Mouse (Mus musculus): Measurements from ENCODE around the gene Itgae. TPM values are rescaled to one million over a fixed set of nuclear protein-coding genes. Genes with fewer than 3 reads are reported as not detected.

The Itgae gene
- under 1 TPM in 1 of 2 experiments, not detected in 1; 0.20 TPM for total RNA-seq (2021)
- long read RNA-seq, experiment 1, partial matches to known transcripts = 1 of 1 reads
- long read RNA-seq, experiment 1, other reads (novel, unspliced or antisense) = 0 of 1 reads
- long read RNA-seq, experiment 2 = 0 reads

DNA sequence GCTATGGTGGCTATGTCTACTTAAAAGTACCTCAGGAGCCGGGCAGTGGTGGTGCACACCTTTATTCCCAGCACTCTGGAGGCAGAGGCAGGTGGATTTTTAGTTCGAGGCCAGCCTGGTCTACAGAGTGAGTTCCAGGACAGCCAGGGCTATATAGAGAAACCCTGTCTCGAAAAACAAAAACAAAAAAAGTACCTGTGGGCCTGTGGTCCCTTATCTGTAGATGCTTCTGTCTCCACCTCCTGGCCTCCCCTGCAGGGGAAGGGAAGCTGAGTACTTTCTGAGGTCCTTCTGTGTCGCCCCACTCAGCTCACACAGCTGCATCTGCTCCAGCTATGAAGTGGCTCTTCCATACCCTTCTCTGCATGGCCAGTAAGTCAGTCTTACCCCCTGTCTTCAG lies at the start of gene Itgae:
TSS of gene Itgae (plus strand) at position 301 of the 400 bp plus-strand sequence.
- DNase-seq = no peak
- intact Hi-C loops (cut with DNase I) = no loop called here

DNA sequence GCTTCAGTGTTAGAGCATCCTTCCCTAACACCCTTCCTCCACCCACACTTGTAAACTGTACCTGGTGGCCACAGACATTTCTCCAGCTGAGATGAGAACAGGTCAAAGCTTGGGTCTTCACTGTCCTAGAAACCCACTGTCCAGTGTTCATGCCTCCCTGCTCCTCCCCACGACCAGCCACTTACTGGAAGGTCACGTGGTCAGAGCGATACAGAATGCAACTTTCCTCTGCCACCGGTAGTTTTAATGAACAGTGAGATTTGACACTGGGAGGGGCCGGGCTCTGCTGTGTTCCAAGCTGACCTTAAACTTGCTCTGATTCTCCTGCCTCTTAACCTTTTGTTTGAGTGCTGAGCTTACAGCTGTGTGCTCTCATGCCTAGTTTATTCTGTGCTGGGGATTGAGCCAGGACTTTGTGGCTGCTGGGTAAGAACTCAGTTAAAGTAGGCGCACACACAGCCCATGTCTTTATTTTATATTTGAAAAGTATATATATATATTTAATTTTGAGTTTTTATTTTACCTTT lies 46.1 kb upstream of the Itgae start:
- intact Hi-C loops (cut with DNase I) = loop anchor here (5.0 to 10.0 kb wide), 2 partner anchors 117 to 1331 kb away; no protein-coding TSS in a partner anchor
- DNase-seq = no peak

DNA sequence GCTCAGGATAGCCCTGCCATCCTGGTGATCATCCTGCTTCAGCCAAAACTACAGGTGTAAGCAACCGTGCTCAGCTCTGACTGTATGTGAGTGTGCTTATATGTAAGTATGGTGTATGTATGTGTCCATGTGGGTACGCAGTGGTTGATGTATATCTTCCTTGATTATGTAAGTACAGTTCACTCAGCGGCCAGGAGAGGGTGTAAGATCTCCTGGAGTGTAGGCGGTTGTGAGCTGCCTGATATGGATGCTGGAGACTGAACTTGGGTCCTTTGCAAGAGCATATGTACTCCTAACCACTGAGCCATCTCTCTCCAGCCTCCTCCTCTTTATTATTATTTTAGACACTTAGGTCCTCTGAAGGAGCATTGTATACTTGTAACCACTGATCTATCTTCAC lies 45.6 kb upstream of the Itgae start:
- no peak for DNase-seq
- intact Hi-C loops (cut with DNase I) = loop anchor here (5.0 to 10.0 kb wide), 2 partner anchors 117 to 1330 kb away; no protein-coding TSS in a partner anchor

DNA sequence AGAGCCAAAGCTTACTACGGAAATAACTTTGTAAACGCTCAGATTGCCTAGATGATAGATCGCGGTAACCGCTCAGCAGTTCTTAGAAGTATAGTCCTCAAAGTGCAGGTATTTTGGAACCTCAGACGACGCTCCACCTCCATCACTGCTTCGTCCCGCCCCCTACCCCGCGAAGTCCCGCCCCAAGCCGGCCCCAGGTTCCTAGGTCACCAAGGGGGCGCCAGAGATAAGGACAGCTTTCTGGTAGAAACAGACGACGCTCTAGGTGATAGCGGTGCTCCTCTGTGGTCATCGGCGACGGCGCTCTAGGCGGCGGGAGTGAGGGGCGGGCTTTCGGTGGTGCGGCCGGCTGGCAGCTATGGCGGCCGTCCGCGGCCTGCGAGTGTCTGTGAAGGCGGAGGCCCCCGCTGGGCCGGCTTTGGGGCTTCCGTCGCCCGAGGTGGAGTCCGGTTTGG lies 42.8 kb upstream of the Itgae start, which contains the start of gene Ncbp3:
TSS of gene Ncbp3 (plus strand) at position 242 of the 455 bp plus-strand sequence.
- intact Hi-C loops (cut with DNase I) = loop anchor here (10.0 kb wide), 1 partner anchor 1327 kb away; no protein-coding TSS in a partner anchor
- peak; percentile 95 to 97 for DNase-seq

DNA sequence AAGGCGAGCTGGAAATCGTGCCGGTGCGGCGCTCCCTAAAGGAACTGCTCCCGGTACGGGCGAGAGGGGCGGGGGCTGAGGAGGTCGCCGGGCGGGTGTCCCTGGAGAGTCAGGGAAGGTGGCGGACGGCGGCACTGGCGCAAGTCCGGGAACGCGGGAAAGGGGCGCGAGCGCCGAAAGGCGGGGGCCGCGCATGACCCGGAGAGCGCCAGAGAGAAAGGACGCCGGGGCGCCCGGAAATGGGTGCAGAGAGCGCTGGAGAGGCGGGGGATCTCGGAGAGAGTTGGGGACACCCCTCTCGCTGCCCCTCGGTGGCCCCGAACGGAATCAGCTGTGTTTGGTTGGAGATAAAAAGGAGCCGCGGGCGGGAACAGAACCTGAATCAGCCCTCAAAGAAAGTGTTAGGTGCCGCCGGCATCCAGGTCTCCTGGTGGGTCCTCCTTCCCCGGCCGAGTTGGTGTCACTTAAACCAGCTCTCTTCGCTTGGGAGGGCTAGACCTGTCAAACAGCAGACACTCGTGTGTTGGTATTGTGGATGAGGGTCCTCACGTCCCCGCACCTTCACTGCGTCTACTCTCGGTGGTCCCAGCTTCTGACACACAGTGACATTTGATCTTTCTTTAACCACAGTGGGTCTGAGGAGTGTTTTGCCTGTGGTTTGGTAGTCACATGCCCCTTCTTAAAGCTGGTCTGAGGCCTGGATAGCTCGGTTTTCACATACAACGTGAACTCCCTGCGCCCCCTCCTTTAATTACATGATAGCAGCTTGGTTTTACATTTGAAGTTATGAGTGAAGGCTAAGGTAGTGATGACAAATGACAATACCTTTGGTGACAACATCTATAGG lies 42.1 kb upstream of the Itgae start:
- no peak for DNase-seq

DNA sequence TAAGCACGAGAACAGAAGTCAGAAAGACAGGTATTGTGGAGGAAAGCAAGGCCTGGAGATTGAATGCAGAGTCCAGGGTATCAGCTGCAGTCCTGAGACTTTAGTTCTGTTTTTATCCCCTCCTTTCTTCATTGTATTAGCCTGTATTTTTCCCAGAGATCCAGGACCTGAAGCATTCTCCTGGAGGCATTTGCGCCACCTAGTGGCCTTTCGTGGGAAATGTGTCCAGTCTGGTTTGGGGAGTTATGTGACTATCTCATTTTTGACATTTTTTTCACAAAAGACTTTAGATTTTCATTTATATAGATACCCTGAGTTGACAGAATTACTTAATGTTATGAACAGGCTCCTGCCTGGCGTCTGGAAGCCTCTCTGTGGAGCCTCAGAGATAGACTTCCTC lies 41.0 kb upstream of the Itgae start:
- peak; percentile 75 to 84 for DNase-seq
- intact Hi-C loops (cut with DNase I) = loop anchor here (2.0 to 10.0 kb wide), 2 partner anchors 43 to 1325 kb away; no protein-coding TSS in a partner anchor

More for the DNA sequence above, 42.1 kb upstream of the Itgae start:
- intact Hi-C loops (cut with DNase I) = loop anchor here (2.0 to 10.0 kb wide), 2 partner anchors 41 to 1327 kb away; no protein-coding TSS in a partner anchor

DNA sequence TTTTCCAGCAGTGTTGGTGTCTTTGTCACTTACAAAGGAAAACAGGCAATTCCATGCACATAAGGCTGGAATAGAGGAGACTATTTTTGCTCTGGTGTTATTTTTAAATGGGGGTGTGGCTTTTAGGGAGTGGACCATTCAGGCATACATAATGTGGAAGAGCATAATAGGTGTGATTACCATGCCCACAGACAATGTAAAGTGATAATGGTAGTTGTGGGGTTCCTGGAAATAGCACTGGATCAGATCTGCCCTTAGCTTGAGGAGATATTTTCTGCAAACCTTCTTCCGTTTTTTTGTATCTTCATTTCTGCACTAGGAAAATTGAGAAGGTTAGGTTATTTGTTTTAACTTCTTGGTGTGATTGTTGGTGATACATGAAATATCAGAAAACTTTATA lies 37.6 kb upstream of the Itgae start:
- intact Hi-C loops (cut with DNase I) = no loop called here
- no peak for DNase-seq

DNA sequence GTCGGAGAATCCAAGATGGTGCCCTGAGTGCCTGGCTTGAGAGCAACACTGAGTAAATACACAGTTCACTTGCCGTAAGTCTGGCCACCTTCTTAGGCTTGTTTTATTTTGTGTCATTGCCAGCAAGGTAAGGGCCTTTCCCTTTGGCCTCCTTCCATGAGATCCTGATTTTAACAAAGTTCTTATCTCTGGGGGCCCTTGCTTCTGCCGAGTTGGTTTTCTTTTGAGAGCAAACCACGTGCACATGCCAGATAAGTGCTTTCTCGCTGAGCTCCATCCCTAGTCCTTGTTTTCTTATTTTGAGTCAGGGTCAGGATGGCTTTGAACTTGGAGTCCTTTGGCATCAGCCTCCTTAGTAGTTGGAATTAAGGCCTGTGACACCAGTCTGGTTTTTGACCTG lies 32.7 kb upstream of the Itgae start:
- intact Hi-C loops (cut with DNase I) = no loop called here
- DNase-seq = no peak

DNA sequence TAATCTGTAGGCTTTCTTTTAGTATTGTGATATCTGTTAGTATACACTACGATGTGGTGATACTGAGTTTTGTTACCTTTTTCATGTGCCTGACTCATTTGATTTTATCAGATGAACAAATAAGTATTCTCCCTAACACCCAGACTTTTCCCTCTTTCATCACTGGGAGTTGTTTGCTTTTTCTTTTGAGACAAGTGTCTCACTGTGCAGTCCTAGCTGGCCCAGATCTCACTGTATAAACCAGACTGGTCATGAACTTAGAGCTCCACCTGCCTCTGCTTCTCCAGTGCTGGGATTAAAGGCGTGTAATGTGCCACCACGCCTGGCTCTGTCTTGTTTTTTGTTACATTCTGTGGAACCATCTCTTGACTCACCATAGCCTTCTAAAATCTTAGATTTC lies 30.8 kb upstream of the Itgae start:
- intact Hi-C loops (cut with DNase I) = no loop called here
- DNase-seq = no peak

DNA sequence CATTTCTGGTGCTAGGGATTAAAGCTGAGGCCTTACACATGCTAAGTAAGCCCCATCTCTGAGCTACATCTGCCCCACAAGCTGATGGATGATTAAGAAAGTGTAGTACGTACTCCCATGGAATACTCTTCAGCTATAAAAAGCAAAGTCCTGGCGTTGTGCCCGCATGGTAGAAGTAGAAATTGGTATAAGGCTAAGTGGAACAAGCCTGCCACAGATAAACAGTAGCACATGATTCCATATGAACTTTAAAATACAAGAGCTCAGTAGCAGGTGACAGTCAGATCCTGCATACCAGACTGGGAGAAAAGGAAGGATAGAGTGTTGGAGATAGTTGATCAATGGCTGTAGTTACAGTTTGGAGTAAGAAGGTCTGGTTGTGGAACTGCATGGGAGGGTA lies 29.0 kb upstream of the Itgae start:
- no peak for DNase-seq
- intact Hi-C loops (cut with DNase I) = no loop called here

DNA sequence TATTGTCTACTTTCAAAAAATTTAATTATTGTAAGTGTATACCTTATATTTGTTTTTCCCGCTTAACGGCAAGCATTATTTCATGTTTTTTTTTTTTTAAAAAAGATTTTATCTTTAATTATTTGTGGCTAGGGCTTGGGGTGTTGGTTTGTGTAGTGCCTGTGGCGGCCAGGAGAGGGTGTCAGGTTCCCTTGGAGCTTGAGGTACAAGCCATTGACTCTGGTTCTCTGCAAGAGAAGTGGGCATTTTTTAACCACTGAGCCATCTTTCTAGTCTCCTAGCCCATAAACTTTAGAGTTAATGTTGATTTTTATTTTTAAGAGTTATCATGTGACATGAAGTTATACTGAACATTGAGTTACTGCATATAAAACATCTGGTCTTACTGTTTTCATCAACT lies 18.5 kb upstream of the Itgae start:
- peak; percentile 33 to 55 for DNase-seq
- intact Hi-C loops (cut with DNase I) = loop anchor here (2.0 kb wide), 1 partner anchor 33 kb away; no protein-coding TSS in a partner anchor

DNA sequence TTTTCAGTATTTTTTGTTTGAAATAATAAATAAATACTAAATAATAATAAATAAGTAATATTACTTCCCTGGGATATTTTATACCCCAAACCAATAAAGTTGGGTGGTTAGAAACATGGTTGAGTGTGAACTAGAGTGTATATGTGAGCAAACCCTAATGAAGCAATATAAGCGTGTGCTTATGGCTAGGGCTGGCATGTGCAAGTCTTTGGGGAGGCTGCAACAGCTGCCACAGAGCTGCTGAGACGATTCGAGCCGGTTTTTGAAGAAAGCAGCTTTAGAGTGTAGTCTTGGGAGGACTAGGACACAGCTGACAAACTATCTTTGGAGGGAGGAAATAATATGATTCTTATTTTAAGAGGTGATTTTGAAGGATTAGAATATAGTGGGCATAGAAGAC lies 14.1 kb upstream of the Itgae start:
- intact Hi-C loops (cut with DNase I) = no loop called here

DNA sequence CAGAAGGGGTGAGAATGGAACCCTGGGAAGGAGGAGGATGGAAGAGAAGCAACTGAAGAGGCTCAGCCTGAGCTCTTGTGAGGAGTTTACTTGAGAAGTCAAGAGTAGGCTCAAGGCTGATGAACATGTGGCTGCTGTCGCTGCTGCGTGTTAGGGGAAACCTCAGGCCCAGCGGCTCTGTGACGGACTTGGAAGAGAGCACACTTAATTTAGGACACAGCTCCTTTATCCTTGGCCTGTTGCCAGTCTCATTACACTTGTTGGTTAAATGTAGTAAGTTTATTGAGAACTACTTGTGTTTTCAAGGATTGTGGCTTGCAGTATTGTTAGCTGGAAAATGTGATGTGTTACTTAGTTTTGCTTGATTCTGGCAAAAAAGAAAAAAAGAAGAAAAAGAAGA lies 13.7 kb upstream of the Itgae start:
- DNase-seq = peak in 1 of 2 experiments; percentile 10
- intact Hi-C loops (cut with DNase I) = no loop called here

More for the DNA sequence above, 14.1 kb upstream of the Itgae start:
- DNase-seq = no peak

DNA sequence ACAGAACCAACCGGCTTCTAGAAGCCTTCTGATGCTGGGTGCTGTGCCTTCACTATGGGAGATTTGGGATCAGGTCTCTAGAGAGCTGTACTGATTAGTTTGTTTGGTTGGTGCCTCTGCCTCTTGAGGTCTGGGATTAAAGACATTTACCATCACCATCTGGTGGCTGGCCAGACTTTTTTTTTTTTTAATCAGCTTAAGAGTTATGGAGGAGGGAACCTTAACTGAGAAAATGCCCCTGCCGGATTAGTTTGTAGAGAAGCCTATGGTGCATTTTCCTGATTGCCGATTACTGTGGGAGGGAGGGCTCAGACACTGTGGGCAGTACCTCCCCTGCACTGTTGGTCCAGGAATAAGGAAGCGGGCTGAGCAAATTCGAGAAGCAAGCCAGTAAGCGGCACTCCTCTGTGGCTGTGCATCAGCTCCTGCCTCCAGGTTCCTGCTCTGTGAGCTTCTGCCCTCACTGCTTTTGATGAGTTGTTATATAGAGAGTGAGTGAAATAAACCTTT lies 13.1 kb upstream of the Itgae start:
- intact Hi-C loops (cut with DNase I) = no loop called here
- no peak for DNase-seq

DNA sequence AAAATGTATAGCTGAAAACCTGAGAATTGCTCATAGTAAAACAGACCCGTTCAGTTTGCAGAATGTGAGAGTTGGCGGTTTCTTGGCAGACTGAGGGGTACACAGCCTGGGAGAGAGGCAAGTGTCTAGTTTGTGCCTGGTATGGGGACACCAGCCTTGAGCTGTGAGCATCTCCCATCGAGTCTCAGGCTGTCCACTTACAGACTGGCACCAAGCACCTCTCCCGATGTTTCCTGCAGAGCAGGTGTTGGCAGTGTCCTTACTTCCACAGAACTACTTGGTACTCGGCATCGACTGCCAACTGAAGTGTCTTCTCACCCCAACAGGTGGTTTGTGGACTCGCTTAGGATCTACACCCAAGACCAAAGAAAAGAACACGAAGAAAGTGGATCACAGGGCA lies 11.8 kb upstream of the Itgae start:
- intact Hi-C loops (cut with DNase I) = no loop called here
- no peak for DNase-seq

DNA sequence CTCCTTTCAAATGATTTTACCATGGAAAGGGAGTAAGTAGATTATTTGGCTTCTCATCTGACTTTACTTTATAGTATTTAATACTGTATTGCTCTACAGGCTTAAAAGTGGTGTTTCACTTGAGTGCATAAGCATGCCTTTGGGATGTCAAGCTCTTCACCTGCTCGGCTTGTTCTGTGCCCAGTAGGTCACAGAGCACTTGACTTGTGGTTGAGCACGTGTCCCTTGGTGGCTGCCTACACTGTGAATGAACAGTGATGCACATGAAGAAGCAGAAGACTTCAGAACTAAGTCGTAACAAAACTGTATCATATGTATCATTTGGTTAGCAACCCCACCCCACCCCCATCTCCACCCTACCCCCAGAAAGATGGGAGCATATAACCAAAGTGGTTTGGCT lies 10.1 kb upstream of the Itgae start:
- intact Hi-C loops (cut with DNase I) = no loop called here
- DNase-seq = no peak

DNA sequence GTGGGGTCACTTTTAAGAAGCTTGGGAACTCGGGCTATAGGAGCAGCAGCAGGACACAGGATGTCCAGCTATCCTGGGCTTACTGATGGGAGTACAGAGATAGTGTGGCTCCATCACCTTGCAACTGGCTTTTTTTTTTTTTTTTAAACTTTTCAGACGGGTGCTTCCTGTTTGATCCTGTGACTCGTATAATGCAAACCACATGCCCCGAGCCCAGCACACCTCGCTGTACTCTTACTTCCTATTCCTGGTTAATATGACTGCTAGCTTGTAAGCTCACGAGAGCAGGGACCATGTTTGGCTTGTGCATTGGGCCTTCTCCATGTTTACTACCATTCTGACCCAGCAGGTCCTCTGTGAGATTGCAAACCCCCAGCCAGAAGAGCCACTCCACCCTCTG lies 6.1 kb upstream of the Itgae start:
- intact Hi-C loops (cut with DNase I) = no loop called here
- no peak for DNase-seq

DNA sequence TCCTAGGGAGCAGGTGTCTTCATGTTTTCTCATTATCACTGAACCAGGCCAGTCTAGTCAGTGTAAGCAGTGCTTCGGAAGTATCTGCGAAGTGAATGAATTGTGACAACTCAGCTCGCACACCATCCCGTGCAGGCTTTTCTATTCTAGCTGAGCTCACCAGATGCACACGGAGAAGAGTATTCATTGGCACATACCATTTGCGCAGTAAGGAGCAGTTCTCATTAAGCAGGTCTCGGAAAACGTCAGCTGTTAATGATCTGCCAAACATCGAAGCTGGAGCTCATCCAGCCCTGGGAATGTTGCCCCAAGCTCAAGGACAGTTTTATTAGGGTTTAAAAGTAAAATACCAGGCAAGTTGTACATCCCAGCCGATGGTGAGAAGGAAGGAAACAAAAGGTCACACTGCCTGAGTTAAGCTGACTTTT lies 5.6 kb upstream of the Itgae start:
- intact Hi-C loops (cut with DNase I) = no loop called here
- DNase-seq = no peak

DNA sequence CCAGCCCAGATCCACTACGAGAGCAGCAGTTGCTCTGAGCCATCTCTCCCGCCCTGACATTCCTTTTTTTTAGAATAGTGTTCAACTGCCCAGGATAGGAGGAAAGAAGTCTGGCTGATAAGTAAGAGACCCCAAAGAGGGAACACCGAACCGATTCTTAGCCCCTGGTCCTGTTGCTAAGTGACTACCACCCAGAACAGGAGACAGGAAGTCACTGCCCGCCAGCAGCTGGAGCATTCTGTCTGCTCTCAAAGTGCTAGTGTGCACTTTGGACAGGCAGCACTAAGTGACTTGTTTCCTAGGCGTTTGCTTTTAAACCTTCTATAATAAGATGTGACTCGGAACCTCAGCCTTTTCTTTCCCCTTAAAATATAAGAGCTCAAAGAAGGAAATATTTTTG lies 5.0 kb upstream of the Itgae start:
- intact Hi-C loops (cut with DNase I) = no loop called here
- DNase-seq = no peak

DNA sequence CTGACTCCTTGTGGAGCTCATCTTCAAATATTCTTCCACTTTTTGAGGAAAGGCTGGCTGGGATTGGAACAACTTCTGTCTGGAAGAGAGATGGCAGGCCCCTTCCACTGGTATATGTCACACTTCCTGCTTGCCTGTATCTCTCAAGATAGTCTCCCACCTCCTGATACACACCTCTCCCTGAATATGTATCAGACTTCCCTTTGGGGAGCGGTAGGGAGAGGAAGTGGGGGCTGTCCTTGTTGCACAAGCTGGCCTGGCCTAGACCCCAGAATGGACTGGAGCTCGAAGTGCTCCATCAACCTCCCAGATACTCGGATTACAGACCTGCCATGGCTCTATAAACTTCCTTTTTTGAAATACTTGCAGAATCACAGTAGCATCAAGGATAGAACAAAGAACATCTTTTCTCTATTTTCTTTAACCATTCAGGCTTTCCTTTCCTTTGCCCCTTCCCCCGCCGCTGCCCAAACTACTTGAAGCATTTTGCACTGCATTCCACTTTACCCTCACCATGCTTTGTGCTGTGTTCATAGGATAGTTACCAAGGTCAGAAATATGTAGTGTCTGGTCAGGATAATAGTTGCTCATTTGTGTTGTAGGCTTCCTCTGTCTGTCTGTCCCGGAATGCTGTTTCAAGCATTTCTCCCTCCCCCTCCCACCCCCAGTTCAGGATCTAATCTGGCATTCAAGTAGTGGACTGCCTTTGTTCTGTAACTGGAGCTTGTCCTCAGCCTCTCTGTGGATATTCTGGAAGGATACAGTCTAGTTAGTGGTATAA lies 2.5 kb upstream of the Itgae start:
- DNase-seq = no peak

More for the DNA sequence above, 2.5 kb upstream of the Itgae start:
- intact Hi-C loops (cut with DNase I) = no loop called here
